Mouse (Mus musculus): ENCODE results near the gene Msantd4. TPM values are rescaled to one million over a fixed set of nuclear protein-coding genes. Genes with fewer than 3 reads are reported as not detected.
A peak's percentile ranks its signal among the peaks of the same experiment; 100 is the strongest.
"Not testable (repeated sequence)": the region's sequence is repeated elsewhere in the genome, so short reads cannot be mapped to it uniquely, and the experiment has no call there.

Gene Msantd4
- 23.8 and 26.8 TPM in 2 replicates for polyA plus RNA-seq (2014; fragmentation: Nextera tagmentation; extraction: Ambion mirVana)

DNA sequence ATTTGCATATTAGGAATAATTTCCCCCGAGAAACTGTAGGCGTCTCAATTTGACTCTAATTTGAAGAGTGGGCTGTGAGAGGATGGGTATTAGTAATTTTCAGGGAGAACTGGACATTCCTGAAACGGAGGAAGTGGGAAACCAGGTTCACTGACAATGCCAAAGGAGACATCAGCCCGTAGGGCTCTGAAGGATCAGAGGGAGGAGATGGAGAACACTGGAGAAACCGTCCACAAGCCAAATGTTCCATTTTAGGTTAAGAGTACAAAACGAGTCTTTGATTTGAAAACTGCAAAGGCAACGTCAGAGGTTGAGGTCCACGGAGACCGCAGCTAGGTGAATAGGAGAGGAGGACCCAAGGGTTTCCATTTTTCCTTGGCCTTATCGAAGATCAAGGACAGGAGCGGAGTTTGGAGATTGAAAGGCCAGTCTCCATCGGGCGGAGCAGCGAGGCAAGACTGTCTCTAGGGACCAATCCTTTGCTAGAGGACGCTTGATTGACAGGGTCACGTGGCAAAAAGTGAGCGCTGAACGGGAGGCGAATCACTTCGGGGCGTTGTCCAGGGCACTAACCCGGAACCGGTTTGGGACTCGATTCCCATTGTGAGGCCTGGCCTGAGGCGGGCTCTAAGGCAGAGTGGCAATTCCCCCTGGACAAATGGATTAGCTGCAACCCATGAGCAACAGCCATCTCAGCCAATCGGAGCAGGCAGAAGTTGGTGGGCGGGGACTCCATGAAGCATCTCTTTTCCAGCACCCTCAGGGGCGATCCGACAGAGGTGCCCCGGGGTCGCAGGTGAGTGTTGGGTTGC lies at the start of gene Msantd4:
TSS of gene Msantd4 (plus strand) at position 735 of the 812 bp plus-strand sequence.
- H3K36me3 ChIP-seq (ENCODE audit: control insufficient read depth, insufficient read depth, low read length), result no peaks in the 10 kb centered on the region
- DNase-seq (ENCODE audit: low spot score), result peak; percentile 89
- H3K4me3 ChIP-seq (ENCODE audit: low read depth, low read length), result peak within 1 kb of the TSS; percentile 78
- peaks cover 3% of the 10 kb centered on the region; the same call in 1 of the 2 replicates for H3K4me1 ChIP-seq (replicated peaks; ENCODE audit: control insufficient read depth, insufficient read depth, low read length)
- no peak within 1 kb of the TSS for H3K27ac ChIP-seq (ENCODE audit: low read depth, low read length)
- 4% methylated on average over 31 of the region's 31 CpGs for WGBS
- H3K27me3 ChIP-seq (replicated peaks; ENCODE audit: control insufficient read depth, insufficient read depth, low read length), result no peaks in the 10 kb centered on the region
- peak within 1 kb of the TSS; percentile 63 for H3K4me2 ChIP-seq
- ATAC-seq (replicated peaks; ENCODE audit: low FRiP score), result peak; percentile 99
- H3K9me3 ChIP-seq (ENCODE audit: control insufficient read depth, low read length), result no peaks in the 10 kb centered on the region
- peak within 1 kb of the TSS; percentile 70 for H3K9ac ChIP-seq (ENCODE audit: low read depth, low read length)

GRCm38 (mm10) chr9:4353163-4353562 lies 23.2 kb upstream of the Msantd4 start:
- no peaks in the 10 kb centered on the region for H3K9me3 ChIP-seq (ENCODE audit: control insufficient read depth, low read length)
- no peak overlapping the region for H3K27ac ChIP-seq (ENCODE audit: low read depth, low read length)
- 86% methylated on average over 1 of the region's 1 CpGs for WGBS
- no peaks in the 10 kb centered on the region for H3K27me3 ChIP-seq (replicated peaks; ENCODE audit: control insufficient read depth, insufficient read depth, low read length)
- no peak overlapping the region for H3K4me2 ChIP-seq
- no peaks in the 10 kb centered on the region for H3K36me3 ChIP-seq (ENCODE audit: control insufficient read depth, insufficient read depth, low read length)
- no peak overlapping the region for H3K4me3 ChIP-seq (ENCODE audit: low read depth, low read length)
- no peak for DNase-seq (ENCODE audit: low spot score)
- no peaks in the 10 kb centered on the region for H3K4me1 ChIP-seq (replicated peaks; ENCODE audit: control insufficient read depth, insufficient read depth, low read length)
- H3K9ac ChIP-seq (ENCODE audit: low read depth, low read length), result no peak overlapping the region
- ATAC-seq (replicated peaks; ENCODE audit: low FRiP score), result no peak

DNA sequence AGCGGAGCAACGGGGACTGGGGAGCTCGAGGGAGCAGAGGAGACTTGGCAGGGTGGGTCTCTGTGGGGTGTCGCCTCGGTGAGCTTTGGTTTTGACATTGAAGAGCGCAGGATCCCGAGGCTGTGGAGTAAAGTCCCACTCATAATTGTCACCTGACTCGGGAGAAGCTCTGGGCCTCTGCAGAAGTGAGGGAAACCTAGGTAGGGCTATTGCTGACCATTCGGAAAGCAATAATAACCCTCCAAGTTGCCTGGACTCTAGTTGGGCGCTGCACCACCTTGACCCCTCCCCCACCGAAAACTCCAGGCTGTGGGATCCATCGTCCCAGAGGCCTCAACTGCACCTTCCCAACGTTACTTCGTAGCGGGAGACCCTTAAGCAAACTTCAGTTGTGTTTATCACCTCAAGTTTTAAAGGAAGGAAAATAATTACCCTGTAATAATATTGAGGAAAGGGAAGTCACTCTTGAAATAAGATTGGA lies 318 bp downstream of the Msantd4 start:
- H3K4me2 ChIP-seq, result peak overlapping the region; percentile 63
- H3K4me3 ChIP-seq (ENCODE audit: low read depth, low read length), result peak overlapping the region; percentile 78
- H3K9me3 ChIP-seq (ENCODE audit: control insufficient read depth, low read length), result no peaks in the 10 kb centered on the region
- ATAC-seq (replicated peaks; ENCODE audit: low FRiP score) (no peak; the same call in 1 of the 2 replicates), DNase-seq (ENCODE audit: low spot score) (no peak)
- WGBS, result 0% methylated on average over 15 of the region's 15 CpGs
- peak overlapping the region; percentile 70 for H3K9ac ChIP-seq (ENCODE audit: low read depth, low read length)
- H3K36me3 ChIP-seq (ENCODE audit: control insufficient read depth, insufficient read depth, low read length), result no peaks in the 10 kb centered on the region
- no peak overlapping the region for H3K27ac ChIP-seq (ENCODE audit: low read depth, low read length)
- H3K27me3 ChIP-seq (replicated peaks; ENCODE audit: control insufficient read depth, insufficient read depth, low read length), result no peaks in the 10 kb centered on the region
- peaks cover 3% of the 10 kb centered on the region; the same call in 1 of the 2 replicates for H3K4me1 ChIP-seq (replicated peaks; ENCODE audit: control insufficient read depth, insufficient read depth, low read length)

- not testable (repeated sequence) for H3K27me3 ChIP-seq (replicated peaks; ENCODE audit: control insufficient read depth, insufficient read depth, low read length); H3K4me1 ChIP-seq (replicated peaks; ENCODE audit: control insufficient read depth, insufficient read depth, low read length); ATAC-seq (replicated peaks; ENCODE audit: low FRiP score); H3K36me3 ChIP-seq (ENCODE audit: control insufficient read depth, insufficient read depth, low read length); DNase-seq (ENCODE audit: low spot score); H3K4me2 ChIP-seq; H3K4me3 ChIP-seq (ENCODE audit: low read depth, low read length); H3K9ac ChIP-seq (ENCODE audit: low read depth, low read length); H3K27ac ChIP-seq (ENCODE audit: low read depth, low read length); H3K9me3 ChIP-seq (ENCODE audit: control insufficient read depth, low read length)
- WGBS, result 86% methylated on average over 11 of the region's 11 CpGs
Measured at GRCm38 (mm10) chr9:4400801-4401200, 24.4 kb downstream of the Msantd4 start.

Small RNA genes within 50 kb of the gene (microRNA-seq; reads per million reads assigned to microRNA genes)
- not detected for gene Gm23992 (ENCODE audit: borderline number of aligned reads)

Other genes starting within 250 kb of the Msantd4 start
- gene Aasdhppt, start 67.1 kb upstream of the Msantd4 start, polyA plus RNA-seq (2014; fragmentation: Nextera tagmentation; extraction: Ambion mirVana), result 39.0 and 41.7 TPM in 2 replicates
- 3.9 and 4.4 TPM in 2 replicates for gene Kbtbd3, start 66.7 kb upstream of the Msantd4 start, polyA plus RNA-seq (2014; fragmentation: Nextera tagmentation; extraction: Ambion mirVana)